Mouse (Mus musculus) hindbrain, embryonic 10.5 days (tissue): ENCODE results near the gene Srp9. TPM values are rescaled to one million over a fixed set of nuclear protein-coding genes. Genes with fewer than 3 reads are reported as not detected.

Experiments
- DNase-seq: peaks from one replicate; pipeline ENCODE4 v3.0.0-alpha.2; 2017; ENCODE audit warnings: low spot score
- H3K27ac ChIP-seq: fragments of 300-500 bp; sonication (generic); 2 replicates; pipeline ENCODE4 v1.5.1; 2016; ENCODE audit warnings: mild to moderate bottlenecking, moderate library complexity
- H3K27me3 ChIP-seq: fragments of 300-500 bp; sonication (generic); 2 replicates; pipeline ENCODE4 v1.6.1; 2016; ENCODE audit warnings: mild to moderate bottlenecking; ENCODE audit not compliant: poor library complexity, insufficient read depth, severe bottlenecking
- H3K36me3 ChIP-seq: fragments of 300-500 bp; sonication (generic); 2 replicates; pipeline ENCODE4 v1.6.1; 2016; ENCODE audit warnings: mild to moderate bottlenecking, moderate library complexity
- H3K4me1 ChIP-seq: fragments of 300-500 bp; sonication (generic); replicated peaks from 2 replicates; pipeline ENCODE4 v1.6.1; 2016; ENCODE audit warnings: mild to moderate bottlenecking
- H3K4me3 ChIP-seq: fragments of 300-500 bp; sonication (generic); 2 replicates; pipeline ENCODE4 v1.5.1; 2016; ENCODE audit warnings: mild to moderate bottlenecking, moderate library complexity
- H3K9me3 ChIP-seq: fragments of 300-500 bp; sonication (generic); 2 replicates; pipeline ENCODE4 v1.6.1; 2016; ENCODE audit warnings: mild to moderate bottlenecking, moderate library complexity
- WGBS: fragments of 180-500 bp; shearing (Covaris S2); methylation state at CpG from one replicate; pipeline ENCODE4 v1.1.7; 2016; 5-methylcytosine and 5-hydroxymethylcytosine counted together
- polyA plus RNA-seq: library from polyadenylated mRNA; unstranded; fragments of >200 nt; fragmentation: Nextera tagmentation; extraction: Ambion mirVana; gene quantifications from 2 replicates; pipeline ENCODE4 v1.2.1, GENCODE M21; 2016

Srp9 gene
- 167 and 168 TPM in 2 replicates for polyA plus RNA-seq

GRCm38 (mm10) chr1:182124506-182124905 is at the start of gene Srp9:
Srp9 (plus strand) TSS chr1:182124737.
- WGBS: 1% methylated on average over 37 of the region's 37 CpGs
- Histone ChIP-seq H3K27me3 (no peaks in the 10 kb centered on the region), H3K36me3 (peaks cover 22% of the 10 kb centered on the region), H3K27ac (peak within 1 kb of the TSS; percentile 90), H3K4me3 (peak within 1 kb of the TSS; percentile 94), H3K9me3 (no peaks in the 10 kb centered on the region), H3K4me1 (peaks cover 15% of the 10 kb centered on the region)
- DNase-seq: peak; percentile 96

- peaks cover 21% of the 10 kb centered on the region for H3K4me1 ChIP-seq
- 28% methylated on average over 16 of the region's 16 CpGs for WGBS
- peak; percentile 77 for DNase-seq
- peak overlapping the region; percentile 67 for H3K27ac ChIP-seq
- peaks cover 9% of the 10 kb centered on the region for H3K9me3 ChIP-seq
- no peaks in the 10 kb centered on the region for H3K27me3 ChIP-seq
- H3K4me3 ChIP-seq: peak overlapping the region; percentile 9; the same call in 1 of the 2 replicates
- no peaks in the 10 kb centered on the region for H3K36me3 ChIP-seq
Measured at GRCm38 (mm10) chr1:182081744-182082419, 42.7 kb upstream of the Srp9 start.

GRCm38 (mm10) chr1:182083459-182083858 is 41.1 kb upstream of the Srp9 start:
- Histone ChIP-seq H3K9me3 (peaks cover 4% of the 10 kb centered on the region), H3K4me3 (no peak overlapping the region), H3K27me3 (no peaks in the 10 kb centered on the region), H3K27ac (no peak overlapping the region), H3K4me1 (peaks cover 29% of the 10 kb centered on the region), H3K36me3 (no peaks in the 10 kb centered on the region)
- DNase-seq: no peak
- 85% methylated on average over 4 of the region's 4 CpGs for WGBS

GRCm38 (mm10) chr1:182086759-182087158 is 37.8 kb upstream of the Srp9 start:
- Histone ChIP-seq H3K9me3 (no peaks in the 10 kb centered on the region), H3K4me1 (peaks cover 59% of the 10 kb centered on the region), H3K27ac (peak overlapping the region; percentile 24; the same call in 1 of the 2 replicates), H3K27me3 (no peaks in the 10 kb centered on the region), H3K4me3 (no peak overlapping the region), H3K36me3 (no peaks in the 10 kb centered on the region)
- 36% methylated on average over 7 of the region's 7 CpGs for WGBS
- DNase-seq: no peak

GRCm38 (mm10) chr1:182087351-182087750 is 37.2 kb upstream of the Srp9 start:
- Histone ChIP-seq H3K4me1 (peaks cover 56% of the 10 kb centered on the region), H3K27me3 (no peaks in the 10 kb centered on the region), H3K36me3 (no peaks in the 10 kb centered on the region), H3K9me3 (no peaks in the 10 kb centered on the region), H3K4me3 (no peak overlapping the region), H3K27ac (no peak overlapping the region)
- WGBS: 86% methylated on average over 3 of the region's 3 CpGs
- no peak for DNase-seq

GRCm38 (mm10) chr1:182087753-182088633 is 36.5 kb upstream of the Srp9 start:
- Histone ChIP-seq H3K9me3 (no peaks in the 10 kb centered on the region), H3K27me3 (no peaks in the 10 kb centered on the region), H3K27ac (peak overlapping the region; percentile 78), H3K36me3 (no peaks in the 10 kb centered on the region), H3K4me1 (peaks cover 57% of the 10 kb centered on the region), H3K4me3 (no peak overlapping the region)
- no peak for DNase-seq
- 89% methylated on average over 14 of the region's 14 CpGs for WGBS

GRCm38 (mm10) chr1:182088844-182089418 is 35.6 kb upstream of the Srp9 start:
- no peak overlapping the region for H3K4me3 ChIP-seq
- WGBS: 53% methylated on average over 14 of the region's 14 CpGs
- H3K4me1 ChIP-seq: peaks cover 56% of the 10 kb centered on the region
- H3K27ac ChIP-seq: peak overlapping the region; percentile 78; the same call in 1 of the 2 replicates
- H3K27me3 ChIP-seq: no peaks in the 10 kb centered on the region
- no peaks in the 10 kb centered on the region for H3K9me3 ChIP-seq
- no peak for DNase-seq
- H3K36me3 ChIP-seq: no peaks in the 10 kb centered on the region

GRCm38 (mm10) chr1:182089600-182090297 is 34.8 kb upstream of the Srp9 start:
- WGBS: 43% methylated on average over 15 of the region's 15 CpGs
- peak overlapping the region; percentile 78 for H3K27ac ChIP-seq

GRCm38 (mm10) chr1:182090298-182090677 is 34.2 kb upstream of the Srp9 start:
- no peaks in the 10 kb centered on the region for H3K36me3 ChIP-seq
- H3K27me3 ChIP-seq: no peaks in the 10 kb centered on the region
- H3K4me1 ChIP-seq: peaks cover 63% of the 10 kb centered on the region
- H3K9me3 ChIP-seq: no peaks in the 10 kb centered on the region
- H3K4me3 ChIP-seq: no peak overlapping the region; the same call in 1 of the 2 replicates
- 22% methylated on average over 5 of the region's 5 CpGs for WGBS
- no peak for DNase-seq
- H3K27ac ChIP-seq: peak overlapping the region; percentile 78

More at GRCm38 (mm10) chr1:182089600-182090297, 34.8 kb upstream of the Srp9 start:
- H3K4me1 ChIP-seq: peaks cover 58% of the 10 kb centered on the region
- DNase-seq: no peak
- H3K4me3 ChIP-seq: no peak overlapping the region; the same call in 1 of the 2 replicates
- H3K27me3 ChIP-seq: no peaks in the 10 kb centered on the region
- H3K9me3 ChIP-seq: no peaks in the 10 kb centered on the region
- H3K36me3 ChIP-seq: no peaks in the 10 kb centered on the region

- Histone ChIP-seq H3K9me3 (no peaks in the 10 kb centered on the region), H3K27me3 (no peaks in the 10 kb centered on the region), H3K4me3 (no peak overlapping the region), H3K27ac (no peak overlapping the region), H3K36me3 (no peaks in the 10 kb centered on the region), H3K4me1 (peaks cover 66% of the 10 kb centered on the region)
- DNase-seq: no peak
- 66% methylated on average over 7 of the region's 7 CpGs for WGBS
Measured at GRCm38 (mm10) chr1:182091261-182091660, 33.3 kb upstream of the Srp9 start.

GRCm38 (mm10) chr1:182091746-182092412 is 32.7 kb upstream of the Srp9 start:
- WGBS: 84% methylated on average over 13 of the region's 13 CpGs
- no peak overlapping the region for H3K4me3 ChIP-seq
- H3K27me3 ChIP-seq: no peaks in the 10 kb centered on the region
- no peaks in the 10 kb centered on the region for H3K36me3 ChIP-seq
- peak overlapping the region; percentile 29; the same call in 1 of the 2 replicates for H3K27ac ChIP-seq
- no peaks in the 10 kb centered on the region for H3K9me3 ChIP-seq
- H3K4me1 ChIP-seq: peaks cover 60% of the 10 kb centered on the region
- no peak for DNase-seq

GRCm38 (mm10) chr1:182092413-182092800 is 32.1 kb upstream of the Srp9 start:
- Histone ChIP-seq H3K4me1 (peaks cover 58% of the 10 kb centered on the region), H3K9me3 (no peaks in the 10 kb centered on the region), H3K4me3 (no peak overlapping the region), H3K27me3 (no peaks in the 10 kb centered on the region), H3K27ac (peak overlapping the region; percentile 5; the same call in 1 of the 2 replicates), H3K36me3 (no peaks in the 10 kb centered on the region)
- WGBS: 77% methylated on average over 5 of the region's 5 CpGs
- DNase-seq: no peak
